Mouse (Mus musculus): ENCODE results near the gene Gm49425. TPM values are rescaled to one million over a fixed set of nuclear protein-coding genes. Genes with fewer than 3 reads are reported as not detected.

Gene Gm49425
- polyA plus RNA-seq, 1 experiment from 2014 or later: not detected

DNA sequence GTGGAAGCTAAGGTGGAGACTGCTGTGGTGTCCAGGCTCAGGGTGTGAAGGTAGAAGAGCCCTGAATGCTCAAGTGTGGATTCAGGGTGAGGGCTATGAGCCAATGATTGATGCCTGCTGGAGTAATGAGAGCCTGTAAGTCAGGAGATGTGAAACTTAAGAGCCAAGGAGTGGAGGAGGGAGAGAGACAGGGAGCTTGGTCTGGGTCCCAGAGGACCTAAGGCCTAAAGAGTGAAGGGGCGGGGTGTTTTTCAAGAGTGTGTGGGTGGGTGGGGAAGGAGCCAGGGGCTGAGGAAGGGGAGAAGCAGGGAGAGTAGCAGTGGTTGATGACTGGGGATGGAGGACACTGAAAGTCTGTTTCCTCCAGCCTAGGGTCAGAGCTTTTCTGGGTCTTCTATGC, 33.4 kb downstream of the Gm49425 start:
- Histone ChIP-seq H3K9me3 (no peaks in the 10 kb centered on the region), H3K36me3 (no peaks in the 10 kb centered on the region), H3K4me3 (no peak overlapping the region), H3K4me1 (replicated peaks) (peaks cover 26% of the 10 kb centered on the region), H3K27ac (no peak overlapping the region), H3K27me3 (ENCODE audit: insufficient read depth, poor library complexity, severe bottlenecking) (peaks cover 17% of the 10 kb centered on the region; the same call in 1 of the 2 replicates)
- DNase-seq (ENCODE audit: low spot score): no peak
- WGBS: 83% methylated on average over 1 of the region's 1 CpGs

DNA sequence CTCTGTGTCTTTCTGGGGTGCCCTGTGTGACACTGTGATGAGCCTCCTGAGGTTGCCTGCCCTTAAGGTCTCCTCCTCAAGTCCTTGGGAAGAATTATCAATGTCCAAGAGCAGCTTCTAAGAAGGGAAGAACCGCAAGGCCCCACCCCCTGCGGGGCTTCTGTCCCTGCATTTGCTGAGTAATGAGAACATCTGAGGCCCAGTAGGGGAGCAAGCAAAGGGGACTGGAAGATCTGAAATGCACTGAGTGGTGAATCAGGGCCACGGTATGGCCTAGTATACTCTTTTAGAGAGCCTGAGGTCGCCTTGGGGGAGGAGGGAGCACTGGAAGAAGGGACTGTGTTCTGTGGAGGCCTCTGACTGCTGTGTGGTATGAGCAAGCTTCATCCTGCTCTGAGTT, 35.0 kb downstream of the Gm49425 start:
- peaks cover 26% of the 10 kb centered on the region for H3K4me1 ChIP-seq (replicated peaks)
- no peak for DNase-seq (ENCODE audit: low spot score)
- H3K9me3 ChIP-seq: no peaks in the 10 kb centered on the region
- H3K36me3 ChIP-seq: no peaks in the 10 kb centered on the region
- H3K27me3 ChIP-seq (ENCODE audit: insufficient read depth, poor library complexity, severe bottlenecking): peaks cover 31% of the 10 kb centered on the region
- WGBS: 37% methylated on average over 4 of the region's 4 CpGs
- no peak overlapping the region for H3K4me3 ChIP-seq
- H3K27ac ChIP-seq: no peak overlapping the region

DNA sequence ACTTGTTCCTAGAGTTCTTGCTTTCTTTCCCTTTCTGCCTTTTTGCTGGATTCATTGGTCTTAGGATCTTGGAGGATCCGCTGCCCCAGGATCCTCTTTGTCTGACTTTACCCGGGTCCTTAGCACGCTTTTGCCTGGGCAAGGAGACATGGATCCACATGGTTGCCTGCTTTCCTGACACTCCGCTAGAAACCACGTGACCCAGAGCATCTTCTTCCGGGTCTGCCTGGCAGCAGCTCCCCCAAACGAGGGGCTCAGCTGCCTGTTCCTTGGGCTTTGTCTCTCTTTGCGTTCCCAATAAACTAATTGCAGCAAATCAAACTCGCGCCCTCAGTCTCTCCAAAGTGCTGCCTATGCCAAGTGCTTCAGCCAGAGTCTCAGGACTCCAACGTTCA, 37.4 kb downstream of the Gm49425 start:
- Histone ChIP-seq H3K4me3 (peak overlapping the region; percentile 50), H3K27me3 (ENCODE audit: insufficient read depth, poor library complexity, severe bottlenecking) (peaks cover 31% of the 10 kb centered on the region), H3K27ac (peak overlapping the region; percentile 77), H3K9me3 (no peaks in the 10 kb centered on the region), H3K36me3 (no peaks in the 10 kb centered on the region), H3K4me1 (replicated peaks) (peaks cover 18% of the 10 kb centered on the region)
- WGBS: 37% methylated on average over 11 of the region's 11 CpGs
- peak; percentile 28 for DNase-seq (ENCODE audit: low spot score)

DNA sequence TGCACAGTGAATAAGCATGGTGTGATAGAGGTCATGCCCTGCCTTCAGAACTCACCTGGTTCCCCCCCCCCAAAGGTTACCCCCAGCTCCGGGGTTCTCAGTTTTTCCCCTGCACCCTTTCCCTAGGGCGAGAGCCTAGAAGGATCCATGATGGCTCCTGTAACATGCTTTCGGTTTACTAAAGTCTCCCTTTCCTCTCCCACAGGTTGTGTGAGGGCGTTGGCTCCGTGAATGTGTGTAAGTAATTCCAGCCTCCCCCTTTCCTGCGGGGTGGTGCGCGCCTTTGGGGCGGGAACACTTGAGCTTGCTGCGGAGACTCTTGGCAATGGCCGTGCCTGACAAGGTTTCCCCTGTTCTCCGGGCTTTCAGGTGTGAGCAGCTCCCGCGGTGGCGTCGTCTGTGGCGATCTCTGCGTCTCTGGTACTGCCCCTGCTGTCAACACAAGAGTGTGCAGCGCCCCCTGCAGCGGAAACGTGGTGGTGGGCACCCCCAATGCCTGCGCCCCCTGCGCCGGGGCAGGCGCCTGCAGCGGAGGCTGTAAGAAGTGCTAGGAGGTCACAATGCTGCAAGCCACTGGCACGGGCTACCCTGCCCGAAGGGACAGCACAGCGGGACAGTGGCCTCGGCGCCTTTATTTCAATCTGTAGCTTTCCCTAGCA, 37.9 kb downstream of the Gm49425 start:
- H3K27ac ChIP-seq: peak overlapping the region; percentile 77
- peak overlapping the region; percentile 50 for H3K4me3 ChIP-seq
- H3K36me3 ChIP-seq: no peaks in the 10 kb centered on the region
- no peaks in the 10 kb centered on the region for H3K9me3 ChIP-seq
- peaks cover 17% of the 10 kb centered on the region for H3K4me1 ChIP-seq (replicated peaks)
- peaks cover 31% of the 10 kb centered on the region for H3K27me3 ChIP-seq (ENCODE audit: insufficient read depth, poor library complexity, severe bottlenecking)
- 12% methylated on average over 31 of the region's 31 CpGs for WGBS
- DNase-seq (ENCODE audit: low spot score): peak; percentile 72

DNA sequence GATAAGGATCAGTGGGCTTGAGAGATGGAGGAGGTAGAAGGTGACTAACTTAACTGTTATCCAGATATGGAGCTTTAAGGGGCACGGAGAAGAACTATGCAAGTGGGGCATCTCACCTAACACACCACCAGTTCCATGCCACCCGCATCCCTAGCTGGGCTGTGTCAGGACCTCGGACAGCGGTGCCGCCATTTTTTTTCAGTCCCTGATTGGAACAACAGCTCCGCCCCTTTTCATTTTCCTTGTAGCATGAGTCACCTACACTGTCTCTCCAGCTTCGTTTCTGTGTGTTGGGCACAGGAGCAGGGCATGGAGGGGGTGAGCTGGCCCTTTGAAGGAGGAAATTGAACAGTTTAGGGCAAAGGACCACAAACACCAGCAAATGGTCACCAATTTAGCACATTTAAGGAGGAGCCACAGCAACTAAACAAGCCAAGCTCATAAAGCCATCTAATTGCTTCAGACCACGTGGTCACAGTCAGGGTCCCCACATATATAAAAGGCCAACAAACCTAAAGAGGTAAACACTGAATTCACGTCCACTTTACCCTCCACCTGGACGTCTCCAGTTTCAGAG, 44.0 kb downstream of the Gm49425 start, which contains the start of gene Krt86:
Krt86 (plus strand) TSS at position 527 of the 577 bp plus-strand sequence.
- 42% methylated on average over 10 of the region's 10 CpGs for WGBS
- no peaks in the 10 kb centered on the region for H3K9me3 ChIP-seq
- no peaks in the 10 kb centered on the region for H3K4me1 ChIP-seq (replicated peaks)
- DNase-seq (ENCODE audit: low spot score): peak; percentile 53
- no peak within 1 kb of the TSS for H3K27ac ChIP-seq
- H3K27me3 ChIP-seq (ENCODE audit: insufficient read depth, poor library complexity, severe bottlenecking): peaks cover 7% of the 10 kb centered on the region
- H3K36me3 ChIP-seq: no peaks in the 10 kb centered on the region
- no peak within 1 kb of the TSS for H3K4me3 ChIP-seq

DNA sequence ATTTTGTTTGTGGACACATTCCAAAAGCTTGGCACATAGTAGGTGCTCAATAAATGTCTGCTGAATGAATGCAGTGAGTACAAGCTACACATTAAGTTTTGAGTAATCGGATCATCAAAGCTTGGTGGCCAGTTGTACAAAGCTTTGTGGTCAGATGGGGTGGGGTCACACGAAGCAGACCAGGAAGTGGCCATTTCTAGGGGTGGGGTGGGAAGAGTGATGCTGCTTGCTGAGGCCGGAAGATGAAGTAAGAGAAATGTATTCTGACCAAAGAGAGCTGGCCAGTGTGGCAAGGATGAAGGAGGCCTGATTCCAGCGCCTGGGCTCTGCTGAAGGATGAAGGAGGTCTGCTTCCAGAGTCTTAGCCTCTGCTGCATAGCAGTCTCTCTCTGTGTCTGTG, 48.0 kb downstream of the Gm49425 start:
- Histone ChIP-seq H3K9me3 (no peaks in the 10 kb centered on the region), H3K36me3 (no peaks in the 10 kb centered on the region), H3K27ac (no peak overlapping the region), H3K27me3 (ENCODE audit: insufficient read depth, poor library complexity, severe bottlenecking) (no peaks in the 10 kb centered on the region), H3K4me1 (replicated peaks) (no peaks in the 10 kb centered on the region), H3K4me3 (no peak overlapping the region)
- DNase-seq (ENCODE audit: low spot score): no peak
- WGBS: 87% methylated on average over 4 of the region's 4 CpGs

Other genes with a start within 250 kb of the Gm49425 start
- 79.0 and 82.1 TPM in 2 replicates for gene Atg101, start 233.0 kb downstream of the Gm49425 start, polyA plus RNA-seq (2016; fragmentation: Nextera tagmentation; extraction: Ambion mirVana)
- gene 6030408B16Rik, start 224.0 kb downstream of the Gm49425 start, polyA plus RNA-seq (2016; fragmentation: Nextera tagmentation; extraction: Ambion mirVana): 0.27 and 0.39 TPM in 2 replicates
- 0.16 TPM in 1 of 2 replicates, not detected in the other for gene Krt80, start 147.1 kb downstream of the Gm49425 start, polyA plus RNA-seq (2016; fragmentation: Nextera tagmentation; extraction: Ambion mirVana)
- 17.5 and 19.9 TPM in 2 replicates for gene Krt7, start 106.2 kb downstream of the Gm49425 start, polyA plus RNA-seq (2016; fragmentation: Nextera tagmentation; extraction: Ambion mirVana)
- gene Krt87, start 78.5 kb downstream of the Gm49425 start, polyA plus RNA-seq (2016; fragmentation: Nextera tagmentation; extraction: Ambion mirVana): 0.10 TPM in 1 of 2 replicates, not detected in the other
- not detected in 2 replicates for gene Krt88, start 69.5 kb downstream of the Gm49425 start, polyA plus RNA-seq (2016; fragmentation: Nextera tagmentation; extraction: Ambion mirVana)
- not detected in 2 replicates for gene Krt81, start 53.5 kb downstream of the Gm49425 start, polyA plus RNA-seq (2016; fragmentation: Nextera tagmentation; extraction: Ambion mirVana)
- gene Krt86, start 43.8 kb downstream of the Gm49425 start, polyA plus RNA-seq (2016; fragmentation: Nextera tagmentation; extraction: Ambion mirVana): not detected in 2 replicates
- gene Krt83, start 25.7 kb downstream of the Gm49425 start, polyA plus RNA-seq (2016; fragmentation: Nextera tagmentation; extraction: Ambion mirVana): not detected in 2 replicates
- not detected in 2 replicates for gene Krt84, start 15.6 kb upstream of the Gm49425 start, polyA plus RNA-seq (2016; fragmentation: Nextera tagmentation; extraction: Ambion mirVana)
- gene Krt82, start 33.4 kb upstream of the Gm49425 start, polyA plus RNA-seq (2016; fragmentation: Nextera tagmentation; extraction: Ambion mirVana): not detected in 2 replicates
- 0.22 and 0.30 TPM in 2 replicates for gene Krt90, start 45.7 kb upstream of the Gm49425 start, polyA plus RNA-seq (2016; fragmentation: Nextera tagmentation; extraction: Ambion mirVana)
- gene Krt75, start 56.6 kb upstream of the Gm49425 start, polyA plus RNA-seq (2016; fragmentation: Nextera tagmentation; extraction: Ambion mirVana): 0.08 TPM in 1 of 2 replicates, not detected in the other
- gene Gm5414, start 110.9 kb upstream of the Gm49425 start, polyA plus RNA-seq (2016; fragmentation: Nextera tagmentation; extraction: Ambion mirVana): not detected in 2 replicates
- not detected in 2 replicates for gene Gm5478, start 130.1 kb upstream of the Gm49425 start, polyA plus RNA-seq (2016; fragmentation: Nextera tagmentation; extraction: Ambion mirVana)
- gene Krt6b, start 163.0 kb upstream of the Gm49425 start, polyA plus RNA-seq (2016; fragmentation: Nextera tagmentation; extraction: Ambion mirVana): not detected in 2 replicates
- gene Krt6a, start 177.0 kb upstream of the Gm49425 start, polyA plus RNA-seq (2016; fragmentation: Nextera tagmentation; extraction: Ambion mirVana): not detected in 2 replicates
- gene Krt5, start 195.6 kb upstream of the Gm49425 start, polyA plus RNA-seq (2016; fragmentation: Nextera tagmentation; extraction: Ambion mirVana): 0.16 and 2.1 TPM in 2 replicates
- gene Krt71, start 225.8 kb upstream of the Gm49425 start, polyA plus RNA-seq (2016; fragmentation: Nextera tagmentation; extraction: Ambion mirVana): not detected in 2 replicates